Mouse (Mus musculus) common myeloid progenitor, adult 5-6 weeks (primary cell): Measurements from ENCODE around the gene Sema3e. TPM values are rescaled to one million over a fixed set of nuclear protein-coding genes. Genes with fewer than 3 reads are reported as not detected.

Experiments
- ATAC-seq: replicated peaks from 2 replicates; pipeline ENCODE4 v1.8.0; 2016; ENCODE audit warnings: low read depth, mild to moderate bottlenecking, moderate TSS enrichment, inconsistent platforms; ENCODE audit not compliant: poor library complexity, severe bottlenecking
- total RNA-seq: library from RNA; stranded (forward); fragments of 200-1000, 187-1606 nt; gene quantifications from 2 replicates; pipeline ENCODE4 v1.2.3, GENCODE M21; 2017

The Sema3e gene
- total RNA-seq, 1 experiment from 2014 or later = not detected

- ATAC-seq = no peak
Observed at GRCm38 (mm10) chr5:14062918-14063481, 37.9 kb downstream of the Sema3e start.

- no peak for ATAC-seq
Observed at GRCm38 (mm10) chr5:14073152-14073551, 48.1 kb downstream of the Sema3e start.

- no peak for ATAC-seq
Observed at GRCm38 (mm10) chr5:14088100-14088499, 63.0 kb downstream of the Sema3e start.

- ATAC-seq = no peak
Observed at GRCm38 (mm10) chr5:14089875-14090608, 65.0 kb downstream of the Sema3e start.

DNA sequence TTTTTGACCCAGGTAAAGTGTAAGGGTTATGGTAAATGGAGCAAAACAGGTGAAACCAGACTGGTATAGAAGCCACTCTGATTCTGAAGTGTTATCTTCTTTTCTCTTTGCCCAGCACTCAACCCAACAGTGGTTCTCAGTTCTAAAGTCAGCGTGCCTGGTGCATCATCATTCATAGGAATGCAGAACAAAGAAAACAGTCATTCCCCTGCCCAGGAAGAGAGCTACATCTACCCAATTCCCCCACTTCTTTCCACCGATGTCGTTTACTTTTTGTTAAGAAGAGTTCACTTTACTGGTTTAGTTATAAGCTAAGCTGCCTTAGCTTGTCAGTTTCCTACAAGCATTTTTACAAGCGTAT lies 65.5 kb downstream of the Sema3e start:
- ATAC-seq = no peak

- ATAC-seq = no peak
Observed at GRCm38 (mm10) chr5:14092262-14092776, 67.2 kb downstream of the Sema3e start.

GRCm38 (mm10) chr5:14096196-14096595 lies 71.1 kb downstream of the Sema3e start:
- ATAC-seq = no peak

DNA sequence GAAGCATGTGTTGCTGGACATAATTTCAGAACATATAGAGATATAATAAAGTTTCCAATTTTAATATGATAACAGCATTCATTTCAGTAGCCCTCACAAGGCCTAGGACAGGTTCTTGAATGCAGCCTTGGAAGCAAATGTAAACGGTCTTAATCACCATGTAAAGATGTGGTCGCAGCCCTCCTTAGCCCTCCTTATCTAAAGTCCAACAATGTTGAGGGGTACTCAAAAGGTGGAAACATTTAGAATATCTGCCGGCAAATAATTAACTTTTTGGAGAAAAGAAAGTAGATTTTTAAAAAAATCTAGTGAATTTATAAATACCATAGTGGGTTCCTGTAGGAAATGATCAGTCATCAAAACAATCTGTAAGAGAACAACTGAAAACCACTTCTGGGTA lies 73.6 kb downstream of the Sema3e start:
- no peak for ATAC-seq

GRCm38 (mm10) chr5:14107365-14107764 lies 82.3 kb downstream of the Sema3e start:
- ATAC-seq = no peak

- no peak for ATAC-seq
Observed at GRCm38 (mm10) chr5:14109001-14109400, 83.9 kb downstream of the Sema3e start.

GRCm38 (mm10) chr5:14111401-14111800 lies 86.3 kb downstream of the Sema3e start:
- no peak for ATAC-seq

- no peak for ATAC-seq
Observed at GRCm38 (mm10) chr5:14121902-14122301, 96.8 kb downstream of the Sema3e start.

GRCm38 (mm10) chr5:14126591-14126990 lies 101.5 kb downstream of the Sema3e start:
- no peak for ATAC-seq

GRCm38 (mm10) chr5:14135929-14136328 lies 110.9 kb downstream of the Sema3e start:
- ATAC-seq = no peak

GRCm38 (mm10) chr5:14138725-14139124 lies 113.6 kb downstream of the Sema3e start:
- no peak for ATAC-seq

GRCm38 (mm10) chr5:14162579-14162978 lies 137.5 kb downstream of the Sema3e start:
- no peak for ATAC-seq

GRCm38 (mm10) chr5:14163280-14163679 lies 138.2 kb downstream of the Sema3e start:
- ATAC-seq = no peak

DNA sequence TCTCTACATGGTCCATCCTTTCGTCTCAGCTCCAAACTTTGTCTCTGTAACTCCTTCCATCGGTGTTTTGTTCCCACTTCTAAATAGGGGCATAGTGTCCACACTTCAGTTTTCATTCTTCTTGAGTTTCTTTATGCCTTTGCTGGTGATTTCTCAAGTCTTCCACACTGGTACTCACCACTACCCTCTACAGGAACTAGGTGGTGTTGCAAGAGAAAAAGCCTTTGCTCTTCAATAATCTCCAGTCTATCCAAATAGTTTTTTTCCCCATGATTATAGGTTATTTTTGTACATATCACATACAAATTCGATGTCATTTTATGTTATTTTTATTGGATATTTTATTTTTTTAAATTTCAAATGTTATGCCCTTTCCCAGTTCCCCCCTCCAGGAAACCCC lies 142.7 kb downstream of the Sema3e start:
- ATAC-seq = no peak

DNA sequence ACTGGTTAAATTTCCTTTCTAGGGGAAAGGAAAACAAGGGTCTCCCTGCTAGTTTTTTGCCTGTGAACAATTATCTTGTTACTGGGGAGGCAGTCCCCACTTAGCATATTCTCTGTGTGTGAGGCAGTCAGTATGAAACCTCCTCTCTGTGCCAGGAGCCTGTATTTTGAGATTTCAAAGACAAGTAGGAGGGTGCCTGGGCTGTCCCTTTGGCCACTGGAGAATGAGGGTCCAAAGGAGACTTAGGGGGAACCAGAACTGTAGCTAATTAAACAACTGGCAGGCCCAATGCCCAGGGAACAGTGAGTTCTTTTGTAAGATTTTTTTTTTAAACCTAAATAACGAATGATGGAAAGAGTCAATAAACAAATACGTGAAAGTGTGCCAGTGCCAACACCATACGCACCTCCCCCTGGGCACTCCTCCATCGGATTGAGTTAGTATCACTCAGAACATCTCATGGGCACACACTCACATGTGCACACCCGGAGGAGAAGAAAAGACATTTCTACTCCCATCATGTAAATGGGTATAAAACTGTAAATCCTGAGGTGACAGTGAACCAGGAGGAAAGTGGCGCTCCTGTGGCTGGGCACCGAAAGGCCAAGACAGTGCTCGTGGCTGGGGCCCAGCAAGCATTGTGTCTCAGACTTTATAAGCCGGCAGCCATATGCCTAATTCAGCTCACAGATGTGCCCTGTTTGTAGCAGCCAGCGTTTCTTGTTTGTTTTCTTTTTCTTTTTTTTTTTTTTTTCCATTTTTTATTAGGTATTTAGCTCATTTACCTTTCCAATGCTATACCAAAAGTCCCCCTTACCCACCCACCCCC lies 148.5 kb downstream of the Sema3e start:
- no peak for ATAC-seq

DNA sequence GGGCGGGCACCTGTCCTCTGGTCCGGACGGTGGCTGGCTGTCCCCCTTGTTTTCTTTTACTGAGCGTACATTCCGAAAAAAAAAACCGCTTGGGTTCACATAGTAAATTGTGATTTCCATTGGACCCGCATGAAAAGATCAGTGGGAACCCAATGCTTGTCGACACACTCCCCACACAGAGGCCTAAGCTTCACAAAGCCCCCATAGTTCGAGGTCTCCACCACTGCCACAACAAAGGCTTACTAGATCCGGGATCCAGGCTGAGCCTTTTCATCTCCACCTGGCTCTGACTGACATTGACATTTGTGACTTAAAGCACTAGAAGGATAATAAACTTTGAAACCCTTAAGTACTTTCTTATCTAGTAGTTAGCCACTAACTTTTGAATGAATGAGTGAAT lies 155.5 kb downstream of the Sema3e start:
- ATAC-seq = no peak

DNA sequence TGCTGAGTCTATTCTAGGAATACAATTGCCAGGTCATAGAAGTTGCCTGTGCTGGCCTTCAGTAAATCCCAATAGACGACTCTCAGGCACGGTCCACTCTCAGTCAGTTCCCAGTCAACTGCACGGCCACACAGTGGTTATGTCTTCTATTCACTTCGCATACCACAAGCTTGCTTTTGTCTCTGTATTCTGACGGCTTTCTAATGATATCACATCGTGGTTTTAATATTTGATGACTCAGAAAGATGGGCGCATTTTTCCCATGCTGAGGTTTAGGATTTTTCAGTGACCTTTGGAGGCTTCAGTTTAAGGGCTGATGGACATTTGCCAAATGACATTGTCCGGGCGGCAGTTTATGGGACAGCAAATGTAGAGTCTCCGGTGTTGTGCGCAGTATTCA lies 157.1 kb downstream of the Sema3e start:
- no peak for ATAC-seq
